Mouse (Mus musculus) bone marrow, adult 2 months (tissue): Measurements from ENCODE around the gene Gpc6. TPM values are rescaled to one million over a fixed set of nuclear protein-coding genes. Genes with fewer than 3 reads are reported as not detected.

Source experiments
- H3K27ac ChIP-seq: fragments of 200-500 bp; 2 replicates; pipeline ENCODE4 v1.5.1; 2012; ENCODE audit warnings: low read depth, mild to moderate bottlenecking, control low read depth, inconsistent platforms, low read length; ENCODE audit not compliant: control insufficient read depth, poor library complexity, insufficient read depth
- H3K4me1 ChIP-seq: fragments of 200-500 bp; 2 replicates; pipeline ENCODE4 v1.6.1; 2011; ENCODE audit warnings: low read length; ENCODE audit not compliant: control insufficient read depth, insufficient read depth
- H3K4me3 ChIP-seq: fragments of 200-500 bp; replicated peaks from 2 replicates; pipeline ENCODE3; 2011; ENCODE audit warnings: mild to moderate bottlenecking, low read depth, low read length, control low read depth; ENCODE audit not compliant: control insufficient read depth
- CTCF ChIP-seq: fragments of 200-500 bp; IDR thresholded peaks from 2 replicates; pipeline ENCODE4 v1.5.1; 2011; ENCODE audit warnings: low read length, control low read depth; ENCODE audit not compliant: control insufficient read depth, insufficient read depth
- POLR2A ChIP-seq: fragments of 200-500 bp; IDR thresholded peaks from 2 replicates; pipeline ENCODE4 v1.6.1; 2011; ENCODE audit warnings: low read depth, mild to moderate bottlenecking, control low read depth, low read length, borderline replicate concordance; ENCODE audit not compliant: control insufficient read depth
- WGBS: fragments of 180-500 bp; shearing (Covaris S2); methylation state at CpG from one replicate; pipeline ENCODE4 v1.1.7; 2018; 5-methylcytosine and 5-hydroxymethylcytosine counted together
- polyA plus RNA-seq: library from polyadenylated mRNA; stranded (reverse); fragments of >200 nt; gene quantifications from 2 replicates; pipeline ENCODE4 v1.2.4, GENCODE M21; 2011; ENCODE audit warnings: low replicate concordance; ENCODE audit not compliant: missing spikeins, insufficient read depth, insufficient read length

Gene Gpc6
- polyA plus RNA-seq, 1 experiment: 2.2 TPM

GRCm38 (mm10) chr14:117390794-117391320 lies 465.7 kb downstream of the Gpc6 start:
- TF ChIP-seq CTCF (no peak), POLR2A (no peak)
- 85% methylated on average over 3 of the region's 3 CpGs for WGBS

GRCm38 (mm10) chr14:117391412-117391811 lies 466.3 kb downstream of the Gpc6 start:
- Histone ChIP-seq H3K4me1 (no peaks in the 10 kb centered on the region), H3K27ac (no peak overlapping the region), H3K4me3 (no peak overlapping the region)
- TF ChIP-seq CTCF (no peak), POLR2A (no peak)
- 66% methylated on average over 4 of the region's 4 CpGs for WGBS

More at GRCm38 (mm10) chr14:117390794-117391320, 465.7 kb downstream of the Gpc6 start:
- H3K4me1 ChIP-seq: no peaks in the 10 kb centered on the region
- H3K4me3 ChIP-seq: no peak overlapping the region
- no peak overlapping the region for H3K27ac ChIP-seq

DNA sequence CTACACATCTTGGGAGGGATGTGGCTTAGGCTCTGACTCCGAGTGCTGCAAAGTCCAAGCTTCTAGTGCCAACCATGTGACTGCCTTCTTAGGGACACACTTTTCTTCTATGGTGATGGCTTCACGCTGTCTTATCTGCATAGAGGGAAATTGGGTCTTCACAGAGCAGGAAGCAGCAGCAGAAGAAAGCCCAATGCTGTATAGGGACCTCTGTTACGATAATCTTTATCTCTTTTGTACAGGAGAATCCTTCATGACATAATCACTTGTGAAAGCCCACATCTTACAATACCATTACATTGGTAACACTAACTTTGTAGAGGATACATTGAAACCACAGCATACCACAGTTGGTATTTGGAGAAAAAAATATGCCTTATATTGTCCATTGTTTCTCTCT lies 472.1 kb downstream of the Gpc6 start:
- Histone ChIP-seq H3K4me3 (no peak overlapping the region), H3K4me1 (no peaks in the 10 kb centered on the region), H3K27ac (no peak overlapping the region)
- TF ChIP-seq POLR2A (no peak), CTCF (no peak)
- WGBS: 55% methylated on average over 3 of the region's 3 CpGs

GRCm38 (mm10) chr14:117407824-117408524 lies 482.9 kb downstream of the Gpc6 start:
- Histone ChIP-seq H3K27ac (no peak overlapping the region), H3K4me3 (no peak overlapping the region), H3K4me1 (no peaks in the 10 kb centered on the region)
- 74% methylated on average over 9 of the region's 9 CpGs for WGBS
- no peak for TF ChIP-seq POLR2A
- no peak for TF ChIP-seq CTCF

- TF ChIP-seq CTCF: no peak
- no peak for TF ChIP-seq POLR2A
- H3K4me1 ChIP-seq: no peaks in the 10 kb centered on the region
- WGBS: 79% methylated on average over 3 of the region's 3 CpGs
- no peak overlapping the region for H3K4me3 ChIP-seq
- H3K27ac ChIP-seq: no peak overlapping the region
Observed at GRCm38 (mm10) chr14:117408525-117408835, 483.4 kb downstream of the Gpc6 start.

- TF ChIP-seq POLR2A (no peak), CTCF (no peak)
- H3K4me1 ChIP-seq: no peaks in the 10 kb centered on the region
- H3K4me3 ChIP-seq: no peak overlapping the region
- WGBS: 88% methylated on average over 2 of the region's 2 CpGs
- no peak overlapping the region for H3K27ac ChIP-seq
Observed at GRCm38 (mm10) chr14:117409778-117410177, 484.7 kb downstream of the Gpc6 start.

- TF ChIP-seq CTCF (no peak), POLR2A (no peak)
- Histone ChIP-seq H3K4me1 (no peaks in the 10 kb centered on the region), H3K27ac (no peak overlapping the region), H3K4me3 (no peak overlapping the region)
- 90% methylated on average over 2 of the region's 2 CpGs for WGBS
Observed at GRCm38 (mm10) chr14:117410511-117410910, 485.4 kb downstream of the Gpc6 start.

- TF ChIP-seq CTCF (no peak), POLR2A (no peak)
- H3K4me1 ChIP-seq: no peaks in the 10 kb centered on the region
- H3K27ac ChIP-seq: no peak overlapping the region
- no peak overlapping the region for H3K4me3 ChIP-seq
Observed at GRCm38 (mm10) chr14:117415045-117415444, 489.9 kb downstream of the Gpc6 start.
